Mouse (Mus musculus): ENCODE results near the gene 4930430F08Rik. TPM values are rescaled to one million over a fixed set of nuclear protein-coding genes. Genes with fewer than 3 reads are reported as not detected.

4930430F08Rik gene
- total and polyA plus RNA-seq, 2 experiments: 8.3 to 10.3 TPM

DNA sequence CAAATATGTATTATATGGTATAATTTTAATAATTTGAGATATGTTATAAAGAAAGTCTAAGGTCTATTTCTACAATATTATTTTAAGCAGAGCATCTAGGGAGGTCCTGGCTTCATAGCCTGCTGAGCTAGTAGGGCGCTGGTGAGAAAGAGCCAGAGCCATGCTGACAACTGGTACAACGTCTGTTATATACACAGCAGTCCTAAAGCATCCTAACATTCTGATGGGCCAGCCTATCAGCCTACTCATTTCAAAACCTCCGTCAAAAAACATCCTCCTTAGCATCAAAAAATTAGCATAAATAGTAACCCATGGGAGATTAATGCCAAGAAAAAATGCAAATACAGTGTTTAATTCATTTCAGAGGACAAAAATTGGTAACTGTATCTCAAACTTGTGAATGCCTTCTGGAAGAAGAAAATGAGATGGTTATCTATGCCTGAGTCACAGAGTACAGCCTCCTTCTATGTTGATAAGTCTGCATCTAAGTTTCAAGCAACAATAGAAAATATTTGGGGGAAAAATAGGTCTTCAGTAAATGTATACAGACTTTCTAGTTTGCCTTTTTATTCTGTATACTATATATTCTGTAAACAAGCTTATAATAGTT is 33.6 kb downstream of the 4930430F08Rik start:
- Histone ChIP-seq H3K36me3 (ENCODE audit: control insufficient read depth, insufficient read depth, low read length) (peaks cover 6% of the 10 kb centered on the region), H3K27me3 (ENCODE audit: control insufficient read depth, insufficient read depth, low read length) (no peaks in the 10 kb centered on the region), H3K4me1 (ENCODE audit: control insufficient read depth, insufficient read depth, low read length) (no peaks in the 10 kb centered on the region), H3K27ac (replicated peaks; ENCODE audit: insufficient read depth, low read depth, low read length) (no peak overlapping the region), H3K4me3 (ENCODE audit: insufficient read depth, low read depth, low read length) (no peak overlapping the region), H3K9ac (ENCODE audit: low read depth, low read length) (no peak overlapping the region), H3K79me2 (ENCODE audit: control insufficient read depth, insufficient read depth, low read length) (no peaks in the 10 kb centered on the region)
- 83% methylated on average over 3 of the region's 3 CpGs for WGBS
- DNase-seq (ENCODE audit: extremely low read depth, low read depth, low spot score): no peak
- TF ChIP-seq CTCF (IDR thresholded peaks at IDR 0.05; ENCODE audit: low read depth, low read length): no peak

DNA sequence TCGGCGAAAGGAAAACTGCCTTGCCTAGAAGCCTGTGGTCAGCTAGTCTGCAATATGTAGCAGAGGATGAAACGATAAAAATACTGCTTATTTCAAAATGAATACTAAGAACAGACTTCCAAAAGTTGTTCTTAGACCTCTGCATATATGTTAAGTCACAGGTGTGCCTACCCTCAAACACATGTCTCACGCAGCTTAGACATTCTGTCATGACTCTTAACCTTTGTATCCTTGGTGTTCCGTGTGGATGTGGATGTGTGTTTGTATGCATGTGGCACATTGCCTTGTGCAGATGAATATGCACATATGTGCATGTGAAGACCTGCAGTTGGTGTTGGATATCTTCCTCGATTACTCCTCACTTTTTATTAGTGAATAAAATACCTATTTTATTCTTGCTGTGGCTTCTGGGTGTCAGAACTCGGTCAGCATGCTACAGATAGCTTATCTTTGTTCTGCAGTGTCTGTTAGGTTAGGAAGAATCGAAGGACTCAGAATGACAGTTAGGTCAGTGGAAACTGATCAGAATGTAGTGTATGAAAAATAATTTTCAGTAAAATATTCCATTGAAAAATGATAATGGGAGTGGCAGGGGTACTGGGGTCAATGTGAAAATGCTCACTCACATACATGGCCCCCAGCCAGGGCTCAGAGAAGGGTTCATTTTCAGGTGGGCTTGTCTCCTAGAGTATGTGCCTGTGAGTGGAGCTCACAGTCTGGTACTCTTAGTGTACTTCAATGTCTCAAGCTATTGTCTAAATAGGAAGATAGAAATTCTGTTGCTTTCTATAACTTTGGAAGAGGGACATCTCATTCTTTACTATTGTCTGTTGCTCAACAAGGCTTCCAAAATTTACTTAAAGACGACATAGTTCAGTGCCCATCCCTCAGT is 65.5 kb downstream of the 4930430F08Rik start:
- Histone ChIP-seq H3K36me3 (ENCODE audit: control insufficient read depth, insufficient read depth, low read length) (no peaks in the 10 kb centered on the region; the same call in 1 of the 2 replicates), H3K4me3 (ENCODE audit: insufficient read depth, low read depth, low read length) (no peak overlapping the region), H3K27ac (replicated peaks; ENCODE audit: insufficient read depth, low read depth, low read length) (no peak overlapping the region), H3K27me3 (ENCODE audit: control insufficient read depth, insufficient read depth, low read length) (no peaks in the 10 kb centered on the region), H3K9ac (ENCODE audit: low read depth, low read length) (no peak overlapping the region), H3K4me1 (ENCODE audit: control insufficient read depth, insufficient read depth, low read length) (no peaks in the 10 kb centered on the region), H3K79me2 (ENCODE audit: control insufficient read depth, insufficient read depth, low read length) (no peaks in the 10 kb centered on the region)
- no peak for DNase-seq (ENCODE audit: extremely low read depth, low read depth, low spot score)
- no peak for TF ChIP-seq POLR2A (IDR thresholded peaks at IDR 0.05; ENCODE audit: extremely low read depth, insufficient read depth, low read length)
- no peak for TF ChIP-seq CTCF (IDR thresholded peaks at IDR 0.05; ENCODE audit: low read depth, low read length)
- 94% methylated on average over 9 of the region's 9 CpGs for WGBS

DNA sequence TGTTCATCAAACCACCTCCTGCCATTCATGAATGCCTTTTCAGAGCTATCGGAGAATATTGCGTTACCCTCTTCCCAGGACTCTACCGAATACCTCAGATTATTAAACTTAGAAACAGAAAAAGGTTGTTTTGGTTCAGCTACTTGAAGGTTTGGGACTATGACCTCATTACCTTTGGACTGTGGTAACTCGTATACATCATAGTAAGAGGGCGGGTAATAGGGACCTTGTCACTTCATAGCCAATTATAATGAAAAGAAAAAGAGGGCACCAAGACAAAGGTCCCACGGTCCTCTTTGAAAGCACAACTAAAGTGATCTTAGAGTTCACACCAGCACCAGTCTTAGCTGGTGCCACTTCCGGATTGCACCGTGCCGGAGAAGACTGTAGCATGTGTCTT is 67.9 kb downstream of the 4930430F08Rik start:
- H3K27ac ChIP-seq (replicated peaks; ENCODE audit: insufficient read depth, low read depth, low read length): no peak overlapping the region
- no peaks in the 10 kb centered on the region for H3K79me2 ChIP-seq (ENCODE audit: control insufficient read depth, insufficient read depth, low read length)
- no peaks in the 10 kb centered on the region for H3K27me3 ChIP-seq (ENCODE audit: control insufficient read depth, insufficient read depth, low read length)
- H3K36me3 ChIP-seq (ENCODE audit: control insufficient read depth, insufficient read depth, low read length): peaks cover 2% of the 10 kb centered on the region
- H3K4me1 ChIP-seq (ENCODE audit: control insufficient read depth, insufficient read depth, low read length): no peaks in the 10 kb centered on the region
- H3K4me3 ChIP-seq (ENCODE audit: insufficient read depth, low read depth, low read length): no peak overlapping the region
- no peak for DNase-seq (ENCODE audit: extremely low read depth, low read depth, low spot score)
- TF ChIP-seq POLR2A (IDR thresholded peaks at IDR 0.05; ENCODE audit: extremely low read depth, insufficient read depth, low read length) (no peak), CTCF (IDR thresholded peaks at IDR 0.05; ENCODE audit: low read depth, low read length) (no peak)
- 92% methylated on average over 9 of the region's 9 CpGs for WGBS
- no peak overlapping the region for H3K9ac ChIP-seq (ENCODE audit: low read depth, low read length)

Other genes with a start within 250 kb of the 4930430F08Rik start
- not detected in 2 replicates for gene Gm4302, start 249.6 kb downstream of the 4930430F08Rik start, total RNA-seq (2014; rRNA removed)
- not detected in 2 replicates for gene Gm4302, start 249.6 kb downstream of the 4930430F08Rik start, polyA plus RNA-seq (2012; rRNA removed)
- not detected in 2 replicates for gene Gm4303, start 244.5 kb downstream of the 4930430F08Rik start, total RNA-seq (2014; rRNA removed)
- not detected in 2 replicates for gene Gm4303, start 244.5 kb downstream of the 4930430F08Rik start, polyA plus RNA-seq (2012; rRNA removed)
- gene Gm4305, start 239.3 kb downstream of the 4930430F08Rik start, total RNA-seq (2014; rRNA removed): not detected in 2 replicates
- not detected in 2 replicates for gene Gm4305, start 239.3 kb downstream of the 4930430F08Rik start, polyA plus RNA-seq (2012; rRNA removed)
- gene Gm4307, start 229.1 kb downstream of the 4930430F08Rik start, total RNA-seq (2014; rRNA removed): not detected in 2 replicates
- gene Gm4307, start 229.1 kb downstream of the 4930430F08Rik start, polyA plus RNA-seq (2012; rRNA removed): not detected in 2 replicates
- gene Gm4312, start 207.9 kb downstream of the 4930430F08Rik start, total RNA-seq (2014; rRNA removed): not detected in 2 replicates
- not detected in 2 replicates for gene Gm4312, start 207.9 kb downstream of the 4930430F08Rik start, polyA plus RNA-seq (2012; rRNA removed)
- gene Tmtc3, start 103.1 kb downstream of the 4930430F08Rik start, total RNA-seq (2014; rRNA removed): 6.4 and 8.8 TPM in 2 replicates
- gene Tmtc3, start 103.1 kb downstream of the 4930430F08Rik start, polyA plus RNA-seq (2012; rRNA removed): 1.7 and 2.0 TPM in 2 replicates
- gene Cep290, start 102.9 kb downstream of the 4930430F08Rik start, total RNA-seq (2014; rRNA removed): 2.3 and 3.0 TPM in 2 replicates
- 0.10 TPM in 2 replicates for gene Cep290, start 102.9 kb downstream of the 4930430F08Rik start, polyA plus RNA-seq (2012; rRNA removed)
- gene 1700017N19Rik, start 61 bp upstream of the 4930430F08Rik start, total RNA-seq (2014; rRNA removed): not detected in 2 replicates
- gene 1700017N19Rik, start 61 bp upstream of the 4930430F08Rik start, polyA plus RNA-seq (2012; rRNA removed): not detected in 2 replicates